Mouse (Mus musculus): ENCODE data around the gene Ccdc54.

Gene Ccdc54

DNA sequence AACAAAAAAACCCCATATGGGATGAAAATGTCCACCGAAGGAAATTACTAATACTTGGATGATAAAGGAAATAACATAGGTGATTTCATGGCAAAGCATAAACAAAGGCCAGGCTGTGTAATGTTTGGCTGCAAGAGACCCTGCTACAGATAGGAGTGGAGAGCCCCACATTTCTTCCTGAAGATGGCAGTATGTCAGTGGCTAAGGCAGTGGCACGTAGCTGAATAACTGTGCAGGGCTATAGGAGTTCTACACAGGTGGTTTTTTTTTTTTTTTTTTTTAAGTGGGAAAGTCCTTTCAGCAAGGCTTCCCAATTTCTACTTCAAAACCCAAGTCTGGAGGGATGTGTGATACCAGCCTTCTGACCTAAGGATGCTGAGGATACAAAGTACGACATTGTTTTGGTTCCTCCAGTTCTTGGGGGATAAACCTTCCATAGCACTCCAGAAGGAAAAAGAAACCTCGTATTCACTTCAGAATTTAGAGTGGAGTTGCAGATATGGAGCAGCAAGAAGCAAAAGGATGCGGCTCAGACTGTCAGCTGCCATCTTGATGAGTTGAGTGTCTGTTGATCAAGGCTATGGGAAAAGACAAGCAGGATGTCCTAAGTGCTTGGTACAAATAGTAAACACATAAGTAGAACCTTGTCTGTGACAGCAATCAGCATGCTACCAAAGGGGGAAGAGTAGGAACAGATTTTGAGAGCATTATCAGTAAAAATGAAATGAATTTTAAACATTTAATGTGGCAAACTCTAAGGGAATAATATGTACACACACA is 48.2 kb downstream of the Ccdc54 start:
- DNase-seq (ENCODE audit: low spot score) = no peak

Measured in urinary bladder, postnatal 14 days (tissue).